Mouse (Mus musculus): ENCODE data around the gene Dpp8.
"Not testable (repeated sequence)": the region's sequence is repeated elsewhere in the genome, so short reads cannot be mapped to it uniquely, and the experiment has no call there.

Dpp8 gene

GRCm38 (mm10) chr9:65032269-65033108, at the start of gene Dpp8:
Dpp8 (plus strand) TSS chr9:65032414.
- peak; percentile 92 to 93 for DNase-seq (ENCODE audit: low spot score in 2 of 2)

GRCm38 (mm10) chr9:64985037-64985794, 47.0 kb upstream of the Dpp8 start:
- no peak for DNase-seq (ENCODE audit: low spot score in 2 of 2)

GRCm38 (mm10) chr9:64985807-64986206, 46.4 kb upstream of the Dpp8 start:
- DNase-seq (ENCODE audit: low spot score in 2 of 2) = peak in 1 of 2 experiments; percentile 25

GRCm38 (mm10) chr9:64987651-64988050, 44.6 kb upstream of the Dpp8 start:
- DNase-seq (ENCODE audit: low spot score in 2 of 2) = no peak

- DNase-seq (ENCODE audit: low spot score in 2 of 2) = no peak
Observed at GRCm38 (mm10) chr9:64988443-64988842, 43.8 kb upstream of the Dpp8 start.

GRCm38 (mm10) chr9:64990291-64990690, 41.9 kb upstream of the Dpp8 start:
- peak in 1 of 2 experiments; percentile 22 for DNase-seq (ENCODE audit: low spot score in 2 of 2)

GRCm38 (mm10) chr9:64995464-64995863, 36.8 kb upstream of the Dpp8 start:
- not testable (repeated sequence) for DNase-seq (ENCODE audit: low spot score in 2 of 2)

GRCm38 (mm10) chr9:65001481-65001880, 30.7 kb upstream of the Dpp8 start:
- no peak for DNase-seq (ENCODE audit: low spot score in 2 of 2)

GRCm38 (mm10) chr9:65005737-65006136, 26.5 kb upstream of the Dpp8 start:
- DNase-seq (ENCODE audit: low spot score in 2 of 2) = no peak

- DNase-seq (ENCODE audit: low spot score in 2 of 2) = no peak
Observed at GRCm38 (mm10) chr9:65010632-65011031, 21.6 kb upstream of the Dpp8 start.

GRCm38 (mm10) chr9:65011304-65011703, 20.9 kb upstream of the Dpp8 start:
- DNase-seq (ENCODE audit: low spot score in 2 of 2) = no peak

GRCm38 (mm10) chr9:65015461-65016222, 16.6 kb upstream of the Dpp8 start:
- DNase-seq (ENCODE audit: low spot score in 2 of 2) = no peak

- no peak for DNase-seq (ENCODE audit: low spot score in 2 of 2)
Observed at GRCm38 (mm10) chr9:65016241-65016977, 15.8 kb upstream of the Dpp8 start.

- no peak for DNase-seq (ENCODE audit: low spot score in 2 of 2)
Observed at GRCm38 (mm10) chr9:65016978-65017827, 15.0 kb upstream of the Dpp8 start.

- DNase-seq (ENCODE audit: low spot score in 2 of 2) = no peak
Observed at GRCm38 (mm10) chr9:65017896-65018295, 14.3 kb upstream of the Dpp8 start.

- no peak for DNase-seq (ENCODE audit: low spot score in 2 of 2)
Observed at GRCm38 (mm10) chr9:65018588-65019121, 13.6 kb upstream of the Dpp8 start.

- DNase-seq (ENCODE audit: low spot score in 2 of 2) = no peak
Observed at GRCm38 (mm10) chr9:65019146-65019545, 13.1 kb upstream of the Dpp8 start.

GRCm38 (mm10) chr9:65020128-65020527, 12.1 kb upstream of the Dpp8 start:
- no peak for DNase-seq (ENCODE audit: low spot score in 2 of 2)

GRCm38 (mm10) chr9:65020991-65021886, 11.0 kb upstream of the Dpp8 start, which contains the start of gene Hacd3:
Hacd3 (minus strand) TSS chr9:65021693.
- peak; percentile 90 for DNase-seq (ENCODE audit: low spot score in 2 of 2)

Data from frontal cortex, postnatal 36 days (tissue).